Mouse (Mus musculus): ENCODE results near the gene Tmprss9.
A peak's percentile ranks its signal among the peaks of the same experiment; 100 is the strongest.
"Not testable (repeated sequence)": the region's sequence is repeated elsewhere in the genome, so short reads cannot be mapped to it uniquely, and the experiment has no call there.

Gene Tmprss9

DNA sequence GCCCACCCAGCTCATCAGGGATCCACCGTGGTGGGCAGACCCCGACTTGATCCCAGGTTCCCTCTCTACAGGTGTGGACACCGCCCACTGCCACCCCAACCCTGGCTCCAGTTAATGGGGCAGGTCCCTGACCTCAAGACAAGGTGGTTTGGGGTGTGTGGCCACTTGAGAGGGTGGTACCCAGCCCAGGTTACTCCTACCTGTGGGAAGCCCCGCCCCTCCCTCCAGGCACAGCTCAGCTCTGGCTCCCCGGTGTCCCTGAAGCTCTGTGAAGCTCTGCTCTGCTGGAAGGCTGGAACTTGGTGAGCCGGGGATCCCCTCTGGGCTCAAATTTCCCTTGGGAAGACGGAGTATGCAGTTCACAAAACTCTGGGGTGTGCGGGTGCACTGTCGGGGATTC lies at the start of gene Tmprss9:
TSS of gene Tmprss9 (plus strand) at position 268 of the 400 bp plus-strand sequence.
- DNase-seq = no peak

DNA sequence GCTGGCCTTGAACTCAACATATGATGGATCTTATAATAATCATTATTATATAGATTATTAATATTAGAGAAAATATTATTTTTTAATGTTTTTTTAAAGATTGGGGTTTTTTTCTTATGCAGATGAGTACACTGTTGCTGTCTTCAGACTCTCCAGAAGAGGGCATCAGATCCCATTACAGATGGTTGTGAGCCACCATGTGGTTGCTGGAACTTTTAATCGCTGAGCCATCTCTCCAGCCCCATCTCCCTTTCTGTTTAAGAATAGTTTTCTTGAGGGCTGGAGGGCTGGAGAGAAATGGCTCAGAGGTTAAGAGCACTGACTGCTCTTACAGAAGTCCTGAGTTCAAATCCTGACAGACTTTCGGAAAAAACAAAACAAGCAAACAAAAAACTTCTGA lies 49.7 kb upstream of the Tmprss9 start:
- DNase-seq = peak; percentile 43

DNA sequence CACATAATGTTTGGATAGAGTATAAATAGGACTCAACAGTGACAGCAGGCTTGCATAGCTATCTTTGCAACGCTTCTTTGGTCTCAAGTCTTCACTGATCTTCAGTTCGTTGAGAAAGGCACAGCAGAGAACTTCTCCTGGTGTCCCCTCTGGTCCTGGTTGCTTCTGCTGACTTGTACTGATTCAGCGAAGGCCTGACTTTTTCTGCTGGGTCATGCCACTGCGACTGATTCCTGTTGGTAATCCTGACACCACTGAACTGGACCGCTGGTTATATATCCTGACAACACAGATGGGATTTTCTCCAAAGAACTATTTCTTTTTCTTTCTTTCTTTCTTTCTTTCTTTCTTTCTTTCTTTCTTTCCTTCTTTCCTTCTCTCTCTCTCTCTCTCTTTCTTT lies 49.1 kb upstream of the Tmprss9 start:
- no peak for DNase-seq

DNA sequence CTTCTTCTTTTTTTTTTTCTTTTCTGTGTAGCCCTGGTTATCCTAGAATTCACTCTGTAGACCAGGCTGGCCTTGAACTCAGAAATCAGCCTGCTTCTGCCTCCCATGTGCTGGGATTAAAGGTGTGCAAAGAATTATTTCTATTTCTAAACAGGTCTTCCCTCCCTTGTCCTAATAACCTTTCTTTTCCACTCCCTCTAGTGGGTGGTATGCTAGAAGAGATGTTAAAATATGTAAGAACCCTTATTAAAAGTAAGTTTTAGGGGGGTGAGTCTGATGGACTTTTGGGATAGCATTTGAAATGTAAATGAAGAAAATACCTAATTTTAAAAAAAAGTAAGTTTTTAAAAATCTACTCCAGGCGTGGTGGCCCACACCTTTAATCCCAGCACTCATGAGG lies 48.3 kb upstream of the Tmprss9 start:
- DNase-seq = no peak

DNA sequence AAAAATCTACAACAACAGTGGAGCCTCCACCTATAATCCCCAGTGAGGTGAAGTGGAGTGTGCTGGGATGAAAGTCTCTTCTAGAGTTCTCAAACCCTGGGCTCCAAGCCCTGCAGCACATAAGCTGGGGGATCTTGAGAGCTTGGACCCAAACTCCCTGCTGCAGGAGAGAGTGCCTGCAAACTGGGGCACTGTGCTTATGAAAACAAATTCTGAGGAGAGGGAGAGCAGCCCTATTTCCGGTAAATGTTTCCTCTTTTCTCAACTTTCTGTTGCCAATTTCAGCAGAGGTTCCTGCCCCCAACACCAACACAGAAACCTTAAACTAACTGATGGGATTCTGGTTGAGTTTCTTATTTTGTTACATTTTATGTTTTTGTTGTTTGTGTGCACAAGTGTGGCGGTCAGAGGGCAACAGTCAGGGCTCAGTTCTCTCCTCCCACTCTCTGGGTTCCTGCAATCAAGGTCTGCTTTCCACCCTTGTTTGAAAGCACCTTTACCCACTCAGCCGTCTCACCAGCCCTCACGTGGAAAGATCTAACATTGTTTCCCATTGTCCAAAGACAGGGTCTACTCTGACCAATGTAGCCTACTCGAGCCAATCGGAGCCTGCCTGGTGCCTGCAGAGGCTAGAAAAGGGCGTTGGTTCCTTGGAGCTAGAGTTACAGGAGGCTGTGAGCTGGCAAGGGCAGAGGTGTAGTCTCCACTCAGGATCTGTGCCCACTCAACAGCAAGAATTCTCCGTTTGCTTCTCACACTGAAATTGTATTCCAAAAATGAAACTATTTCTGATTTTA lies 47.6 kb upstream of the Tmprss9 start:
- peak; percentile 54 for DNase-seq

DNA sequence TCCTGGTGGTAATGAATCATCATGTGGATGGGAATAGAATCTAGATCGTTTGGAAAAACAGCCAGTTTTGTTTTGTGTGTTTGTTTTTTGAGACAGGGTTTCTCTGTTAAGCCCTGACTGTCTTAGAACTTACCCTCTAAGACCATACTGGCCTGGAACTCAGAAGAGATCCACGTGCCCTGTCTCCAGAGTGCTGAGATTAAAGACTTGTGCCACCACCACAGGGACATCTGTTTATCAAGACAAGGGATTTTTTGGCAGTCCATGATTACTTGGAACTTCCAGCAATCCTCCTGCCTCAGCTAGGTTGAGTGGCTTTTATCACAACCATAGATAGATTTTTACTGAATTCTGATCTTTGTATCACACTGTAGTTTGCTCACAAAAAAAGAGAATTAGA lies 46.8 kb upstream of the Tmprss9 start:
- no peak for DNase-seq

DNA sequence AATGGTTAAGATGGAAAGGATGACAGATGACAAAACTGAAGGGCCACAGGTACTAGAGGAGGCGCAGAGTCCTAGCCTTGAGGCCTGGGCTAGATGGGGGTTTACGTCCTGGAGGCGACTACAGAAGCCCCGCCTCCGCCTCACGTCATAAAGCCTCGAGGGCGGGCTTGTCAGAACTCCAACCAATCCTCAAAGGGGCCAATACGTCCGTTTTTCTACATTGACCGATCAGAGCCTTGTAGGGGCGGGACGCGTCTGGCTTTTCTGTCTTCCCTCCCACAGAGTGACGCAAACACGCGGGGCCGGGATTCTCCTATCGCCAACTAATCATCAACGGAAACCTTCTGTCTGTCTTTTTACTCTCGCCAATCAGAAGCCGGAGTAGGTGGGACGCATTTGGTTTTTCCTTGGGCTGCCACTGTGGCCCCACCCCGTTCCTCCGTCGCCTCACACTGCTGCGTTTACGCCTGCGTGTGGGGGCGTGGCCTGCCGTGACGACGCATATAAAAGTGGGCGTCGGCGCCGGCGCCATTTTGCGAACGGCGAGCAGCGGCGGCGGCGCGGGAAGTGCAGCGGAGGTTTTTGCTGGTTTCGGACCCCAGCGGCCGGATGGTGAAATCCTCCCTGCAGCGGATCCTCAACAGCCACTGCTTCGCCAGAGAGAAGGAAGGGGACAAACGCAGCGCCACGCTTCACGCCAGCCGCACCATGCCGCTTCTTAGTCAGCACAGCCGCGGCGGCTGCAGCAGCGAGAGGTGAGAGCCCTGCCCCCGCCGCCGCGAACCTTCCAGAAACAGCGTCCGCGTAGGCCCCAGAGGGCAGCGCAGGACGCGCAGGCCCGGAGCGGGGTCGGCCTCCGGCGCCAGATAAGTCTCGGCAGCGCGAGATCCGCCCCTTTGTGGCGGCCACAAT lies 45.2 kb upstream of the Tmprss9 start, which contains the start of gene Oaz1:
TSS of gene Oaz1 (plus strand) at position 506 of the 912 bp plus-strand sequence.
- peak; percentile 99 for DNase-seq

DNA sequence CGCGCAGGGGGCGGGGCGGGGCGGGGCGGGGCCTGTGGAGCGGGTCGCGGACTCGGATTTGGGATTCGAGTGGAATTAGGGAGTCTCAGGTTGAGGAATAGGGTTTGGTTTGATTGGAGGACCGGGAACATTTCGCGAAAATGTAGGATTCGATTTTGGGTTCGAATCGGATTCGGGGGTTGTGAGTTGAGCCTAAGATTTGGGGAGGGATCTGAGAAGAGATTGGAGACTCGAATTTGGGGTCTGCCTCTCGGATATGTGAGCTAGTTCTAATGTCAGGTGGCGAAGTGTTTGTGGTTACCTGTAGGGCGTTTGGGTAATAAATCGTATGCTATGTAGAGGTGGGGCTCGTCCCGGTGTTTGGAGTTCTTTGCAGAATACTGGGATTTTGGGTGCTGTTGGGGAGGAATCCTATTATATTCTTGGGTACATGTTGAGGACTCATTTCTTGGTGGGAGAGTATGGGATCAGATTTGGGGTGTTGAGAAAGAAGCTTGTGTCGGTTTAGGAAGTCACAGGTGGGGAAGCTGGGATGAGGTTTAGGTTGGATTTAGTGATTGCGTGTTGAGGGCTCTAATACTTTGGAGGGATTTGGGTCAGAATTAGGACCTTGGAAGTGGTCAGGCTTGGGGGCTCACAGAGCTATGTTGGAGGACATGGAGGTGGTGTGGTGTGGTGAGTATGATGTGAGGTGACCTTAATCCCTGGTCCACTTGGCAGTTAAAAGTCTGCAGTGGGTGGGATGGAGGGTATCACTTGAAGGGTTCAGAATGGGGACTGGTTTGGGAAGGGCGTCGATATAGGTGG lies 44.4 kb upstream of the Tmprss9 start:
- DNase-seq = no peak

DNA sequence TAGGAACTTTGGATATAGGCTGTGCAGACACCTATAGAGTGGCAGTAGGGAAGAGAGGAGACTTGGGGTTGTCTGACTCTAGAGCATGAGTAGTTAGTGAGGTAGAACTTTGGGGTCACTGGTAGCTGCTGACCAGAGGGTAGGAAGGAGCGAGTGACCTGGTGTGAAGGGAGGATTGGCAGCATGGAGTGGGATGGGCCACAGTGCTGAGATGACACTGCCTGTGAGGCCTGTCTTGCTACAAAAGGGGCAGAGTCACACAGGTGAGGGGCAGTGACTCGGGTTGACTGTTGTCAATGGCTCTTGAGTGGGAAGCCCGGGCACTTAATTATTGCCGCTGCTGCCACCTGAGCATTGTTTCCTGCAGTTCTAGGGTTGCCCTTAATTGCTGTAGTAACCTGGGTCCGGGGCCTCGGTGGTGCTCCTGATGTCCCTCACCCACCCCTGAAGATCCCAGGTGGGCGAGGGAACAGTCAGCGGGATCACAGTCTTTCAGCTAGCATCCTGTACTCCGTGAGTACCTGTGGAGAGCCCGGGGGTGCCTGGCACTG lies 43.7 kb upstream of the Tmprss9 start:
- no peak for DNase-seq

DNA sequence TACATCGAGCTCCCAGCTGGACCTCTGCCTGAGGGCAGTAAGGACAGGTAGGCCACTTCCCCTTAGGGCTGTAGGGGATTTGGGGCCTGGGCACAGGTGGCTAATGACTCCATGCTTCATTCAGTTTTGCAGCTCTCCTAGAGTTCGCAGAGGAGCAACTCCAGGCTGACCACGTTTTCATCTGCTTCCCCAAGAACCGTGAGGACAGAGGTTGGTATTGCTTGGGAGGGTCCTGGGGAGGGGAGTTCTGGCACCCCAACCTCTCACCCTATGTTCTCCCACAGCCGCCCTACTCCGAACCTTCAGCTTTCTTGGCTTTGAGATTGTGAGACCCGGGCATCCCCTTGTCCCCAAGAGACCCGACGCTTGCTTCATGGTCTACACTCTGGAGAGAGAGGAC lies 43.1 kb upstream of the Tmprss9 start:
- DNase-seq = not testable (repeated sequence)

DNA sequence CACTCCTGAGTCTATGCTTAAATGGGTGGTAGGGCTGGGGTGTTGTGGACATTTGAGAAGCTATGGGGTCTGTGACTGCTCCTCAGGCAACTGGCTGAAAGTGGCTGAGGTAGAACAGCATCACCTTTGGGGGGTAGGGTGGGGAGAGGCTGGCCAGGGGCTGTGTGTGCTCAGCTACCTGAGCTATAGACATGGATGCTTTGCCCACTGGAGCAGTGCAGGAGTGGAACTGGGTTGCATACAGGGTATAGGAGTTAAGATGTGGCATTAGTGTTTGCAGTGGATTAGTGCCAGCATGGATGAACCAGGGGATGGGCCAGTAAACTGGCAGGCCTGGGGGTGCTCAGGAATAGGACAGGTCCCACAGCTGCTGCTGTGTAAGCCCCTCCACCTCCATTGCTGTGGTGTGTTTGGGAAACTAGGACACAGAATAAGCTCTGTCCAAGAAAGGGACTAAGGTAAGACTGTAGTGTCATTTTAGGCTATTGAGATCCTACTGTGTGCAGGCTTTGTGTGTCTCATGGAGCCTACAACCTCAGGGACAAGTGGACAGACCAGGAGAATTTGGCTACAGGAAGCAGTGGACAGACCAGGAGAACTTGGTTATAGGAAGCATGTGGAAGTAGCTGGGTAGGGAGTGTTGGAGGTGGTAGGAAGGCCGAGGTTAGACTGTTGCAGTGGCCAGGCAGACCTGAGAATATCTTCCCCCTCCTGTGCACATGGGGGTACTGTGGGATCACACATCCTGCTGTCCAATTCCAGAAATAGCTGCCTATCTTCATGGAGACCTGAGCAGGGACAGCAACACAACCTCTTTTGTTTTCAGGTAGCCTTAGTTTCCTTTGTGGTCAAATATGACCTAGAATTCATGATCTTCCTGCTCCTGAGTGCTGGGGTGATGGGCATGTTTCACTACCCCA lies 42.0 kb upstream of the Tmprss9 start:
- no peak for DNase-seq

DNA sequence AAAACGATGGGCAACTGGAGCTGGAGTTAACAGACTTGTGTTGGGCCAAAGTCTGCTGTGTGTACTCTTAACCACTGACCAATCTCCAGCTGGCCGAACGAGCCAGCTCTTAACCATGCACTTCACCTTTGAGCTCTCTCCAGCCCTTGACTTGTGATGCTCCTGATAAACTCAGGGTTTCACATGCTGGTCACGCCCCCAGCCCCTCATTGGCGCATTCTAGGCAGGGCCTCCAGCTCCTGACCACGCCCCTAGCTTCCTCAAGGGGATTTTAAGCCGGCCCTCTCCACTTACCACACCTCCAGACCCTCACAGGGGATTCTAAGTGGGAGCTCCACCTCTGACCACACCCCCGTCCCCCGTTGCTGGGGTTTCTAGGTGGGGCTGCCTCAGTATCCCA lies 40.5 kb upstream of the Tmprss9 start:
- peak; percentile 79 for DNase-seq

DNA sequence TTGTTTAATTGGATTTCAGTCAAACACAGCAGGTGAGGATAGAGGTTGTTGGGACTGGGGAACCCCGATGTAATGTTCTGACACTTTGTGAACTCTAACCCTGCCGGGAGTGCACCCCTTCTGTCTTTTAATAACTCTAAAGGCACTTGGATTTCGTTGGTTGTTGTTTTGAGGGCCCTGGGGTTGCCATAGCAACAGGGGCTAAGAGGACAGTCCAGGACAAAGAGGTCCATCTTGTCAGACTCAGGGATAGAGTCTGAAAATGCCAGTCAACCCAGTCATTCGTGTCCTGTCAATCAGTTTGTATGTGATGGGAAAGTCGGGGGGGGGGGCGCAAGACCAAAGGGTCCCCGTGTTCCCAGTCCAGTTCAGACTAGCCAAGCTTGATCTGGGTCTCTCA lies 38.8 kb upstream of the Tmprss9 start:
- no peak for DNase-seq

DNA sequence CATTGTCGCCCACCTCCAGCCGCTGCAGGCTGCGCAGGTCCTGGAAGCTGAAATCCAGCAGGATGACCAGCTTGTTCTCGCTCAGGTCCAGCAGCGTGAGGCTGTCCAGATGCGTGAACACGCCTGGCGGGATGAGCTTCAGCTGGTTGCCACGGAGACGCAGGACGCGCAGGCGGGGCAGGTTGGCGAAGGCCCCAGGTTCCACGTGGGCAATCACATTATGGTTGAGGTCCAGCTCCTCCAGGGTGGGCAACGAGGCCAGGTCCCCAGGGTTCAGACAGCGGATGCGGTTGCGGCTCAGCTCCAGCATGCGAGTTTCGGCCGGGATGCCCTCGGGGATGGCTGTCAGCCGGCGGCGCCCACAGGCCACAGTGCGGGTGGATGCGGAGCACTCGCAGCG lies 36.0 kb upstream of the Tmprss9 start:
- no peak for DNase-seq

DNA sequence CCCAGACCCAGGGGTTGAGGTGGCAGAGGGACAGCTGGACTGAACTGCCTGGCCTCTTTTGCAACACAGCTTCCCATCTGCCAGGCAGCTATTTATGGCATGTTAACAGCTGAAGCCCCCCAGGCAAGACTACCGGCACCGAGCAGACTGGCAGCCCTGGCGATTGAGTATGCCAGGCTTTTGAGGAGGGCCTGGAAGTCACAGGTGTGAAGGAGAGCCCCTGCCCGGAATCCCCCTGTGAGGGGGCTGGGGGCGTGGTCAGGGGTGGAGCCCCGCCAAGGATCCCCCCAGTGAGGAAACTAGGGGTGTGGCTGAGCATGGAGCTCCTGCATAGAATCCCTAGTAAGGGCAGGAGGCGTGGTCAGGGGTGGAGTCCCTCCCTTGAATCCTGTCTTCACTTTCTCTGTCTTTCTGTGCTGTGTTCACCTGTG lies 34.7 kb upstream of the Tmprss9 start:
- DNase-seq = no peak

DNA sequence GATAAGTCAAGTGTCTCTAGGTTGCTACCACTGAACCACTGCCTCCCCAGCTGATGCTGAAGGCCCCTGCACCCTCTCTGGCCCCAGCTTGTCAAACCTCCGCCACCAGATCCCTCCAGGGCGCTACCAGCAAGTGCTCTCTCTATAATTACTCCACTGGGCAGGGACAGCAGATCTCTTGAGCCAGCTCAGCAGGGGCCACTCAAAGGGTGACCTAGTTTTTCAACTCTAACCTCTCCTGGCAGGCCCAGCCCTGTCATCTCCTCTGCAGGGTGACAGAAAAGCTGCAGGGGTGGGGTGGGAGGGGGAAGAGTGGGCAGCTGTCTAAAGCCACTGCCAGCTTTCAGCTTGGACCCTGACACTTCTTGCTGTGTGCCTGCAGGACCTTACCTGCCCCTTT lies 33.8 kb upstream of the Tmprss9 start:
- no peak for DNase-seq

DNA sequence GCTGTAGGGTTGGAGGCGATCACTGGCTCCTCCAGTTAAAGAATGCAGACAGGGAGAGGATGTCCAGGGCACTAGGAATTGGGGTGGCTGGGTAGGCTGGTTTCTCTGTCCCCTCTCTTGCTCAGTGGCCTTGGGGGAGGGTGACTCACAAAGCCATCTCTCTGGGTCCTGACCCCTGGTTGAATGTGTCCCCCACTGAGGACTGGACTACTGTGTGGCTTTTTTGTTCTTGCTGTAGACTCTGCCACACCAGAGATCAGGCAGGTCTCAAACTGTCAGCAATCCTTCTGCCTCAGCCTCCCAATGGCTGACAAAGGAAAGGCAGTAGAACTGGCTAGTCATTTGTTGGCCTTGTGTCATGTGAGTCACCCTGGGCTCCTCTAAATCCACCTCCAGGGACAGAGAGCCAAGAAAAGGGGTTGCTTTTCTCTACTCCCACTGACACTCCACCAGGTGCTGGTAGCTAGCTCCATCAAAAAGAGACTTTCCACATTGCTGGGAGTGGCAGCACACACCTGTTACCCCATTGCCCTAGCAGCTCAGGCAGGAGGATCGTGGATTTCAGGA lies 33.2 kb upstream of the Tmprss9 start:
- no peak for DNase-seq

DNA sequence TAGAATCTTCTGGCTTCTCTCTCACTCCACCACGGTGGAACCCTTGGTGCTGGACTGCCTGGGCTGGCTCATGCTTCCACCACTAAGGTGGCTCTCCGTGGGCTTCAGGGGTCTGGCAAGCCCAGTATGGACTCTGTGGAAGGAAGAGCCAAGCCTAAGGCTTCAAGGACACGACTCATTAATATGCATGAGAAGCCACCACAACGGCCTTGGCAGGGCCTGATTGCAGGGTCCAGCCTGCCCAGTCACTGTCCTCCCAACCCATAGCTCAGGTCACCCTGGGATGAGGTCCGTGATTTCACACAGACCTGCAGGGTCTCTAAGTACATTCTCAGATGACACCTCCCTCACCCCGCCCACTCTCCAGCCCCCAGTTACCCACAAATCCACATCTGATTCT lies 31.8 kb upstream of the Tmprss9 start:
- DNase-seq = no peak

DNA sequence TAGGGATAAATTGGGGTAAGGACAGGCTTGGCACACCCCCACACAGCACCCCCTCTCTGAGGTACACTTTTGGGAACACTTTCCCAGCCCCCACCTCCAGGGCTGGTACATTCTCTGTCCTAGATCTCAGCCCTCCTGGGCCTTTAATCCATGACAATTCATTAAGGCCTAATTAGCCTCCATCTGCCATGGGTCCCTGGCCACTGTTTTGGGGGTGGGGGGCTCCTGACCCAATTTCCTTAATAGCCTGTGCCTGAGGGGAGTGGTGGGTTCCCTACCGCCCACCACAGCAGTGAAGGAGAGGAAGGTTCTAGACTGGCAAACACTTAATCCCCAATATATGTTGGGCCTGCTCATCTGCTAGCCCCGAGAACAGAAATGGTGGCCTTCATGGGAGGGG lies 30.0 kb upstream of the Tmprss9 start:
- no peak for DNase-seq

DNA sequence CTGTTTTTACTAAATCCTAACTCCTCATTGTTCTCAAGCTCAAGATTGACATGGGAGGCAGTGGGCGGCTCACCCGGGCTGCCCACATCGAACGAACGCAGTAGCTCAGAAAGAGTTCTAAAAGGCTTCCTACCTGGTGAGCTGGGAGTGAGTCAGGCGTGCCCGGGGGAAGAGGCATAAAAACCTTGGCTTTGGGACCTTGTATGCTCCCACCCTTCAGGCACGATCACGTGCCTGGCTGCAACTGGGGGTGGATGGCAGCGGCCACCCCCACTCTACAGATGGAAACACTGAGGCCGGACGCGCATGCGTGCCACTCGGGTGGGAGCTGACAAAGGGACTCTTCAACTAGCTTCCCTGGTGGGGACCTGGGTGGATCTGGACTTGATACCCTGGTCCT lies 29.3 kb upstream of the Tmprss9 start:
- DNase-seq = no peak
